Mouse (Mus musculus) E14TG2a.4 (cell line): ENCODE results near the gene Park7.

Source experiments
- CTCF ChIP-seq: conservative IDR thresholded peaks from 2 replicates; pipeline ENCODE4 v1.5.1; 2014; ENCODE audit warnings: low read length
- NANOG ChIP-seq: IDR thresholded peaks from 2 replicates; pipeline ENCODE4 v1.6.1; 2014; ENCODE audit warnings: borderline replicate concordance, low read length, mixed read lengths

GRCm38 (mm10) chr4:150868161-150868560 lies 46.1 kb downstream of the Park7 start:
- TF ChIP-seq CTCF (no peak), NANOG (no peak)
